Mouse (Mus musculus) layer of hippocampus, adult 6 months (tissue): ENCODE data around the gene Sfr1. TPM values are rescaled to one million over a fixed set of nuclear protein-coding genes. Genes with fewer than 3 reads are reported as not detected.

Source experiments
- long read RNA-seq, 2 experiments: library from polyadenylated mRNA; unstranded; transcript quantifications; one replicate each; pipeline ENCODE4 v2.0.0; 2019 to 2020
- microRNA-seq: library from miRNA; unstranded; fragments of <30 nt; microRNA quantifications from one replicate; pipeline ENCODE4 v1.2.0, GENCODE M21; 2020
- polyA plus RNA-seq: library from polyadenylated mRNA; unstranded; fragments of <200 nt; fragmentation: Nextera tagmentation; gene quantifications from 2 replicates; pipeline ENCODE4 v1.2.3, GENCODE M21; 2021

The Sfr1 gene
- 162 and 175 TPM in 2 replicates for polyA plus RNA-seq
- long read RNA-seq, experiment 1, transcript Sfr1-201 (4 exons, 1,657 nt): major isoform, 77 of 221 reads
- long read RNA-seq, experiment 1, partial matches to known transcripts: 129 of 221 reads
- long read RNA-seq, experiment 1, other reads (novel, unspliced or antisense): 15 of 221 reads
- long read RNA-seq, experiment 2, transcript Sfr1-201 (4 exons, 1,657 nt): major isoform, 590 of 659 reads
- long read RNA-seq, experiment 2, partial matches to known transcripts: 13 of 659 reads
- long read RNA-seq, experiment 2, other reads (novel, unspliced or antisense): 56 of 659 reads

GRCm38 (mm10) chr19:47731071-47731881 is at the start of gene Sfr1:
TSS of gene Sfr1 (plus strand) at chr19:47731682.

GRCm38 (mm10) chr19:47691994-47692393 is 39.5 kb upstream of the Sfr1 start, which contains the start of gene Col17a1:
TSS of gene Col17a1 (minus strand) at chr19:47692094.

Small RNAs within 50 kb of the gene (microRNA-seq; reads per million reads assigned to microRNA genes)
- not detected for gene Mir8090

Other genes with a start within 250 kb of the Sfr1 start
- gene Stn1, start 194.2 kb upstream of the Sfr1 start, polyA plus RNA-seq: 18.8 and 20.5 TPM in 2 replicates
- gene Slk, start 152.0 kb upstream of the Sfr1 start, polyA plus RNA-seq: 3.6 and 4.8 TPM in 2 replicates
- 0.03 and 0.40 TPM in 2 replicates for gene Col17a1, start 39.6 kb upstream of the Sfr1 start, polyA plus RNA-seq
- 81.9 and 88.9 TPM in 2 replicates for gene Gsto1, start 123.3 kb downstream of the Sfr1 start, polyA plus RNA-seq
- 3.1 and 4.2 TPM in 2 replicates for gene Gsto2, start 133.9 kb downstream of the Sfr1 start, polyA plus RNA-seq
- 1.7 TPM in 2 replicates for gene Cfap43, start 187.6 kb downstream of the Sfr1 start, polyA plus RNA-seq
- gene Itprip, start 187.6 kb downstream of the Sfr1 start, polyA plus RNA-seq: 0.24 and 0.44 TPM in 2 replicates
- 0.48 and 0.60 TPM in 2 replicates for gene Cfap58, start 206.0 kb downstream of the Sfr1 start, polyA plus RNA-seq